Mouse (Mus musculus) WW6 (cell line): Measurements from ENCODE around the gene Gpr142.

ENCODE experiments used
- DNase-seq: peaks from one replicate; pipeline ENCODE4 v3.0.0-alpha.2; 2013; ENCODE audit warnings: low read depth, low spot score

Gpr142 gene

DNA sequence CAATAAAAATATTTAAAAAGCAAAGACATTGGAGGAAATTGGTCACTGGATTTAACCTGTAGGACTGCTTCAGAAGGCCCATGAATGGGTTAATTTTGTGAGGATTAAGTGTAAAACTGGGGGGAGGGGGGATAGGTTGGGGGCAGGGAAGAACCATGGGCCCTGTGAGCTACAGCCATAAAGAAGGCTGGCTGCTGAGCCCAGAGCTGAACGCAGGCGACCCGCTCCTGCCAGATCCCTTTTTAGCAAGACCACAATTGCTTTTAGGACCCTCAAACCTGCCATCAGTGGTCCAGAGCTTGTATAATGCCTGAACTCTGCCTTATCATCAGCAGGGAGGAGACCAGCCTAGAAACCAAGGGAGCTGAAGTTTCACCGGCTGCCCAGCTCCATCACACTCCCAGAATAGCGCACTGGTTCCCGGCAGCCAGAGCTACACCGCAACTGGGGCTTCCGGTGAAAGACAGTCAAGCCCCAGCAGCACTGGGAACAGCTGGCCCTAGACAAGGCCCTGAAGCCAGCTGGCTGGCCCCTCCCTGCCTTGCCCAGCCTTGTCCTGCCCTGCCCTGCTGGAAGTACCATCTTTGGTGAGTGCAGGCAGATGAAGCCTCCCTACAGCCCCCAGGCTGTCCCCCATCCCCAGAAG, 45.2 kb downstream of the Gpr142 start:
- DNase-seq, result no peak

DNA sequence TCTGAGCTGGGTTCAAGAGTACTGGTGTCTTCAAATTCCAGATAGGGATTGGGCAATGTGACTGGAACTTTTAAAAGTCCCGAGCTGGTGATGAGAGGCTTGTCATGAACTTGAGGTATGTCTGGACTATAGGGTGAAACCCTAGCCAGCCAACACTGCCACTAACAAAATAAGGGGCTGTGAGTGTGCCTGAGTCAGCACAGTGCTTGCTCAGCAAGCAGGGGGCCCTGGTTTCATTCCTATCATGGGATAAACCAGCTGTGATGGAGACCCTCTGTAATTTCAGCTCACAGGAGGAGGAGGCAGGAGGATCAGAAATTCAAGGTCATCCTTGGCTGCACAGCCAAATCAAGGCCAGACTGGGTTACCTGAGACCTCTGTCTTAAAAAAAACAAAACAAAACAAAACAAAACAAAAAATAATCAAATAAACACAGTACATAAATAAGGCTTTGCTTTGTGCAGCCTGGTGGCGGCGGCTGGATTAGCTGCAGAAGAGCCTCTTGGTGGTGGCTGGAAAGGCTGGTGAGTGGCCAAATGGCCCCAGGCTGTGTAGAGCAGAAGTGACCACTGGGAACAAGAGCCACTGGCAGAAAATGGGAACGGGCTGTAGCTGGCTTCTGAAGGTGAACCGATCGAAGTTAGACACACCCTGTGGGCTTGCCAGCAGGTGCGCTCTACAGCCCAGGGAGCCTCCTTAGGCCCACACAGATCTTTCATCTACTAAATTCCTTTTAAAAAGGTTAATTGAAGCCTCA, 45.9 kb downstream of the Gpr142 start:
- DNase-seq, result no peak

DNA sequence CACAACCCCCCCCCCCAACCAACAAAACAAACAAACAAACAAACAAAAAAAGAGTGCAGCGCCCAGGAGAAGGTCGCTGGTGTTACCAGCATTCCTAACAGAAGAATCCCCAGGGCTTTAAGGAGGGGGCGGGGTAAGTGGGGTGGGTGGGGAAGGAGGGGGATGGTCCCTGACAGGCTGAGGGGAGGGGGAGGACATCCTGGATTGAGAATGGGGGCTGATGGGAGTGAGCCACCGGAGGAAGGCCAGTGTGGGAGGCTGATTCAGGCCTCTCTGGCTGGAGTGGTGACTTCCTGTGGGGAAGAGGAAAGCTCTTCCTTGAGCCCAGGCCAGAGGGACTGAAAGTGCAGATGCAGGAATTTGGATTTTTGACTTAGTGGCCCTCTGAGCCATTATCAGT, 47.6 kb downstream of the Gpr142 start:
- no peak for DNase-seq

DNA sequence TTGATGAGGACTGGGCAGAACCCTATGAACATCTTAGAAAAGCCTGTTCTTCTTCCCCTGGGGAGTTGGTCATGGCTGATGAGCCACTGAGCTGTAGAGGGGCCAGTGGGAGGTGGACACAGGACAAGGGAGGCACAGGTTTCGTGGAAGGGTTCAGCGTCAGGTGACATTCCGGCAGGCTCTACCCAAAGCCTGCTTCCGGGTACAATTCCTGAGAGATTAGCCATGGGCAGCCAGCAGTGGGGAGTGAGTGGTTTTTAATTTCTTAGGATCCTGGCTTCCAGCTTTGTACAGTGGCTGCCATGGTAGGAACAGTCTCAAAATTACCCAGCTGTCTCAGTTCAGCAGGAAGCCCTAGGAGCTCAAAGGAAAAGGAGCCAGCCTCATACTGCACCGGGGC, 48.3 kb downstream of the Gpr142 start:
- DNase-seq, result no peak

DNA sequence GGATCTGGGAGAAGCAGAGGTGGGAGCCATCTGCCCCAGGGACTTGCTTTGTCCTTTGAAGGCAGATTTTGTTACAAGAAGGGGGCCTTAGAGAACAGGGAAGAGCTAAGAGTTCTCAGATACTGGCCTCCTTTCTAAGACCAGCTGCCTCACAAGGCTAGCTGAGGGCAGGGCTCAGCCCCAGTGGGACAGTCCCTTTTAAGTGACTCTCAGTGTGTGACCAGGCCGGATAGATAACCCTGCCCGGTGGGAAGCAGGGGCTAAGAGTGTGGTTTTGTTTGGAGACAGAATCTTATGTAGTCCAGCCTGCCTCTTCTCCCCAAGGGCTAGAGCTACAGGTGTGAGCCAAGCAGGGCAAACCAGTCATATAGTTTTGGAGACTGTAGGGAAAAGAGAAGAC, 50.8 kb downstream of the Gpr142 start:
- no peak for DNase-seq

DNA sequence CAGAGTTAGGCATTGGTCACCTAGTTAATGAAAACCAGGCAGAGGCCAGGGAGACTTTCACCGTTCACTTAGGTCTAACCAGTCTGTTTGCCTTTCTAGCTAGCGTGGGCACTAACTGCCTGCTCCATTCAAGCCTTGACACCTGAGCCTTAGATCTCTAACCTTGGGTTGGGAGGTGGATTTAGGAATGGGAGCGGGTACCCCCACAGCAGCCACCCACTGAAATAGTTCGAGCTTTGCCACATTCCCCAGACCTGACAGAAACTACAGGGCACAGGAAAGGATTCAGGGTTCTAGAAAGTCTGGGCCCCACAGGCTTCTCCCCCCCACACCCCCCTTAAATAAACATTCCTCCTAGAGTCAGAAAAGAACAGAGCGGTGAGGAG, 51.3 kb downstream of the Gpr142 start:
- DNase-seq, result no peak

DNA sequence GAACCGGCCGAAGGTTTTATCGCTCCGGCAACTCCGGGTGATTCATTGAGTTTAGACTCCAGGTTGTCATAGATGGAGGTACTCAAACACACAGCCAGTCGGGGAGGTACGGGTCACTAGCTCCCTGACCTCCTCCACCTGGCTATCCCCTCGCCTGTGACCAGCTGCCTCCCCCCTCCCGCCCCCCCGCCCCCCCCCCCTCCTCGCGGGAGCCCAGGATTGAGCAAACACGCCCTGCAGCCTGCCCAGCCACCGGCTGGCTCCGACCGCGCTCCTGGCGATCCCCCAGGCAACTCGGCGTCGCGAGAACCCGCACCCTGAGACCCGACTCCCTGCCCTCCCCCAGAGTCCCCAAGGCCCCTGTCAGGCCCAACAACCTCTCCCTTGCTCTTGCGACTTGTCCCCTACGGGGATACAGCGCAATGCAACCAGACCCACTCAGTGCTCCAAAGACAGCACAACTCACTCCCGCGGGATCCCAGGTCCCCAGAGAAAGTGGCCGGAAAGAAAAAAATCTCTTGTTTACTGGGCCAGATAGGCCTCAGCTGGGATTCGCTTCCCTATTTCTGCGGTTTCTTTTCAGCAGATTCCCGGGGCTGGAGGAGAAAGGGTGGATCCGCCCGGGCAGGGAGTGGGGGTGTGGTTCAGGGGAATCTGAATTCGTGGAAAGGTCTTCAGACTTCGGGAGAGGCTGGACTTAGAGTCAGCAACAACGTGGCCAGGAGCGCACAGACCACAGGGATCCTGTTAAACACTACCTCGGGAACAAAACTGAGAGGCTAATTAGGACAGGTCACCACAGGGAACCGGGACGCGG, 51.9 kb downstream of the Gpr142 start, which contains the start of gene Gprc5c:
Gene Gprc5c, plus strand, starts transcription at position 701 of the 817 bp plus-strand sequence.
- DNase-seq, result no peak

DNA sequence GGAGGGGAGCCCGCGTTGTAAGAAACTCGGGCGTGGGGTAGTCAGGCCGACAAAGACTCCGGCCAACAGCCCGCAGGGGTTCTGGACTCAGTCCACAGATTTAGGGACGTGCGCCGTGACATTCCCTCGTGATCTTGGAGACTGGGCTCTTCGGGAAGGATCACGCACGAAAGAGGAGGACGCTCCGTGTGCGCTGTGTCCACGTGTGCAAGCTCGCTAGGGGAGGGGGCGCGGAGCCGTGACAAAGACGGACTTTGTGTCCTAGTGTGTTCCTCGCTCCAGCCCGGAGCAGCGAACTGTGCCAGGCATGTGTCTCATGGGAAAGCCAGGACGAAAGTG, 52.5 kb downstream of the Gpr142 start:
- DNase-seq, result no peak

DNA sequence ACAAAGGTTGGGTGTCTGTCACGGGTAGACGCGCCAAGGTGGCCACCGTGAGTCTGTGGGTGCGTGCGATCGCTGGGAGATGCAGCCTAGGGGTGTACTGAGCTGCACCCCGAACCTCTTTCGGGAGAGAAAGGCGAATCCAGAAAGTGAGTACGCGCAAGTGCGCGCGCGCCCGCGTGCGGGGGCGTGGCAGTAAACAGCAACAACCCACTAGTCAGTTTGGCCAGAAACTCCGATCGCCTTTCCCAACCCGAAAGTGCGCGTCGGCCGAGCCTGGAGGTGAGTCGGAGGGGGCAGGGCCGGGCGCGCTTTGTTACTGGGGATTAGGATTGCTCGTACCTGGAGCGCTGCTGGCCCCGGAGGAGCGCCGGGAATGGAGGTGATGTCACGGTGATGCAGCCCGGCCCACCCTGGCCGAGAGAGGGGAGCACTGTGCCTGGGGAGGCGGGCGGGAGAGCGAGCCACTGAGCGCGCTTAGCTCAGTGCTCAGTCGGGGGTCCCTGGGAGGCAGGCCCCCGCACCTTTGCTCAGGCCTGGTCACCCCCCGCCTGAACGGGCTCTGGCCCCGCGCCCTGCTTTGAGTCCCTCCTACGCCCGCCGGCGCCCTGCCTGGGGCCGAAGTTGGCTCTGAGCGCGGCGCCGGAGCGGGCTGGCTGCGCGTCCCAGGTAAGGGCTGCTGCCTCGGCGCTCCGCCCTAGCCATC, 53.0 kb downstream of the Gpr142 start:
- no peak for DNase-seq

DNA sequence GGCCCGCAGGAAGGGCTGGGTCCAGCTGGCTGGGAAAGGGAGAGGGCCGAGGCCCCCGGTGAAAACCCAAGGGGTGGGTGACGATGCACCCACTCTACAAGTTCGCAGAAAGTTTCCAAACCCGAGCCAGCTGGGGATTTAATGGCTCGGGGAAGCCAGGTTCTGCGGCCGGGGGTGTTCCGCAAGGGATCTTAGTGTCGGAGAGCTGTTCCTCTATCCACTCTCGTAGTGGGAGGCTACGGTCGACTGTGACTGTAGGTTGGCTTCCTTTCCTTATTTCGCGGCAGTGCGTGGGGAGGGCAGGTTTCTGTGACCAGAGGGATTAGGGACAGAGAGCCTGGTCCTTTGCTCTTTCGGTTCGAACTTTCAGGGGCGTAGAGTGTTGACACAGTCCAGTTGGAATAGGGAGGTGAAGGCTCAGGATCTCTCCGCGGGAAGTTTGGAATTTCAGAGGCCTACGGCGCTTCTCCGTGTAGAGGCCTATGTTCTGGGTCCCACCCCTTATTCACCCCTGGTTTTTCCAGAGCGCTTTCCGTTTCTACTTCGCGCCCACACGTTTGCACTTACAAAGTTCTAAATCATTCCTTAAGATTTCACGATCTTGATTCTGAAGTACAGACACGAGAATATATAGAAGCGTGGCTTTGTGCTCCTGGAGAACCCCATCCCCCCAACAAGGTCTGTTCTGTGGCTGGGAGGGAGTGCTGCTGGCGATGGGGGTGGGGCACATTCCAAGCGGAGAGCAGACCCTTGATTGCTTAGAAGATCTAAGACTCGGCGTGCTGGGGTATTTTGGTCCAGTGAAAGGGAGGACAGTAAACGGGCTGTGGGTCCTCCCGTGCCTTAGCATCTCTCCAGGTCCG, 53.8 kb downstream of the Gpr142 start:
- DNase-seq, result no peak

DNA sequence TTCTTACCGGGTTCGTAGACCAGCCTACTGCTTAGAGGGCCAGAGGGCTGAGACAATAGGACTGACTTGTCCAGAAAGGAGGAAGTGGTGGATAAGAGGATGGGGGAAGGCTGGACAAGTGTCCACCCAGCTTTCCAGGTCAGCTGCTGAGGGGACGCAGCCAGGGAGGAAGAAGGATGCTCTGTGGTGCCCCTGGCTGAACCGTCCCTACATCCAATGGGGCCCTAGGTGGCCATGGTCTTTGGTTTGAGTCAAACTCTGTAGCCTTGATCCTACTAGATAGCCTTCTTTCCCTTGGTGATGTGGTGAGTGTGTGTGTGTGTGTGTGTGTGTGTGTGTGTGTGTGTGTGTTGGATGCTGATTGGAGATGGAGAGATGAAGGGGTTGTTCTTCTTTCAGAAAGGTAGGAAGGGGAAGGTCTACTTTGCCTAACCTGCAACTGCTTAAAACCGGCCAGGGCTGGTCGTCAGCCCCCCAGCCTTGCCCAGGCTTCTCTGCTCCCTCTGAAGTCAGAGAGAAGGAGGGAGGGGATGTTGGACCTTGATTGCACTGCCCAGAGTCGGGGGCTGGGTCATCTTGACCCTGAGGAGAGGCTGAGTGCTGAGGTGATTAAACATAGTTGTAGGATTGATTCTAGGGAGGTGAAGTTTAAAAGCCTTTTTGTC, 54.6 kb downstream of the Gpr142 start:
- no peak for DNase-seq

DNA sequence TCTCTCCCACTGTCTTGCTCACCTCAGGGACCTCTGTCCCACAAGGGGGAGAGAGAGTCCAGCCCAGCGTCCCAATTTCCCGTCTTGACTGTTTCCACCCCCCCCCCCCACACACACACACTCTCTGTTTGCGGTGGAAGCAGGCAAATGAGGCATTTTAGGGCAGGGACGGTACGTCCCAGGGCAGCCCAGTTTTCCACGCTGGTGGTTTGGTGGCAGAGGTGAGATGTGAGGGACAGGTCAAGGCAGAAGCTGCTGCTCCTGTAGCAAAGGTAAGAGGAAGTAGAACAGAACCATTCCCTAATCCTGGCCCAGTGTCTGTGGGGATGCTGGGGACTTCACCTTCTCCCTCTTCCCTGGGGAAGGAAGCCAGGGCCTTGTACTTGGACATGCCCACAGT, 55.9 kb downstream of the Gpr142 start:
- DNase-seq, result no peak

DNA sequence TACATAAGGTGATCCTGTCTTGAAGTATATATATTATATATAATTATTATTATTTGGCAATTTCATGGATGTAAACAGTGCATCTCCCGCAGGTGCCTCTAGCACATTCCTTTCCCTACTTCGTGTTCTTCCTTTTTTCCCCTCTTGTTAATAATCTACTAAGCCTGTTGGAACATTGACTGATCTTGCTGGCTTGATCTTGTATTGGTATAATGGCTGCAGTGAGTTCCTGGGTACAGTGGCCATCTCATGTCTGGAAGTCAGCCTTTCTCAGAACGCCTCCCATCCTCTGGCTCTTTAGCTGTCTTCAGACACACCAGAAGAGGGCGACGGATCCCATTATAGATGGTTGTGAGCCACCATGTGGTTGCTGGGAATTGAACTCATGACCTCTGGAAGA, 57.4 kb downstream of the Gpr142 start:
- DNase-seq, result no peak
